Mouse (Mus musculus): ENCODE measurements around the gene Acad10.
A peak's percentile ranks its signal among the peaks of the same experiment; 100 is the strongest.

Gene Acad10

DNA sequence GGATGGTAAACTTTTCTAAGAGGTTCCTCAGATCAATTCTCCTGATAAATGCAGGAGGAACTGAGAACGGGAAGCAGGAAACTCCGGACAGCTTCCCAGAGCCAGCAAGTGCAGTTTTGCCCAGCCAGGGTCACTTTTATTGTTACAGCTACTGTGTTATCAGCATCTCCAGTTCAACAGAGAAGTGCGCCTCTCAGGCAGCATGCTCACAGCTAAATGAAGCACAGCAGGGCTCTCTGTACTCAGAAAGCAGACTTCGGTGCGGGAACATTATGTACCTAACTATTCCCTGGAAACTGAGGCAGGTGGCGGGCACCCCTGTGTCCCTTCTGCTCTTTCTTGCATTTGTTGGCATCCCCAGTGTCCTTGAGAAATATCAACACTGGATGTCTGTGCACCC lies 64.1 kb downstream of the Acad10 start:
- H3K4me1 ChIP-seq (replicated peaks; ENCODE audit: low read depth, low read length): peaks cover 77% of the 10 kb centered on the region
- no peak for TF ChIP-seq NANOG (IDR thresholded peaks at IDR 0.05; ENCODE audit: borderline replicate concordance, low read length)
- no peaks in the 10 kb centered on the region for H3K27me3 ChIP-seq (ENCODE audit: insufficient read depth, low read length)
- no peaks in the 10 kb centered on the region for H3K9me3 ChIP-seq (ENCODE audit: low read length)
- H3K36me3 ChIP-seq (ENCODE audit: insufficient read depth, low read length): peaks cover 9% of the 10 kb centered on the region
- H3K4me3 ChIP-seq (replicated peaks; ENCODE audit: low read length): no peak overlapping the region

DNA sequence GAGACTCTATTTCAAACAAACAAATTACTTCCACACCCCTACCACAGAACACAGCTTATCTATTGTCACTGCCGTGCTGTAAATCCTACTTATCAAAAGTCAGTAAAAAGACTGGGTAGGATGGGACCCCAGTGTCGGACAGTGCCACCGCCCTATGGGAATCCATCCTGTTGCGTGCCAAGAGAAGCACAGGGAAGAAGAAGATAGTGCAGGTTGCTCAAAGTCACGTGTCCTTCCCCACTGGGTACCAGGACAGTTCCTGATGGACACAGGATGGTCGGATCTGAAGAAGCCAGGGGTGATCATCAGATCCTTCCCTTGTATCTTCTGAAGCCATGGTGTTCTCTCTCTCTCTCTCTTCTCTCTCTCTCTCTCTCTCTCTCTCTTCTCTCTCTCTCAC lies 64.6 kb downstream of the Acad10 start:
- TF ChIP-seq NANOG (IDR thresholded peaks at IDR 0.05; ENCODE audit: borderline replicate concordance, low read length) (no peak), POU5F1 (IDR thresholded peaks at IDR 0.05; ENCODE audit: borderline replicate concordance, low read length) (no peak), CTCF (conservative IDR thresholded peaks at IDR 0.05; ENCODE audit: low read length) (no peak)
- Histone ChIP-seq H3K4me3 (replicated peaks; ENCODE audit: low read length) (no peak overlapping the region), H3K9me3 (ENCODE audit: low read length) (no peaks in the 10 kb centered on the region), H3K4me1 (replicated peaks; ENCODE audit: low read depth, low read length) (peaks cover 76% of the 10 kb centered on the region), H3K27me3 (ENCODE audit: insufficient read depth, low read length) (no peaks in the 10 kb centered on the region), H3K36me3 (ENCODE audit: insufficient read depth, low read length) (peaks cover 14% of the 10 kb centered on the region)

DNA sequence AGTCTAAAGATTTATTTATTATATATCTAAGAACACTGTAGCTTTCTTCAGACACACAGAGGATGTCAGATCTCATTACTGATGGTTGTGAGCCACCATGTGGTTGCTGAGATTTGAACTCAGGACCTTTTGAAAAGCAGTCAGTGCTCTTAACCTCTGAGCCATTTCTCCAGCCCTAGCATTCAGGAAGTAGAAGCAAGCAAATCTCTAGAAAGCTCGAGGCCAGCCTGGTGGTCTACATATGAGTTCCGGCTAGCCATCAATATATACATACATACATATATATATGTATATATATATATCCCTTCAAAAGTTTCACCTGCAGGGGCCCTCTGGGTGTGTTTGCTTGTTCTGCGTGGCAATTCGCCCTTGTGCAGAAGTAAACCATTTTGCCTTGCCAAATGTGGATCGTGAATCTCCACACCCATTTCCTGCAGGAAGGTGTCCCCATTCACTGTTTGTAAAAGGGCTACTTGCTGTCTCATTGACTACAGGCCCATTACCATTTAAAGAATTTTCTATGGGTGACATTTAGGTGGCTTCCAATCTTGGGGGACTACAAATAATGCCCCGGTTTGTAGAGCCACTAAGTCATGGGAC lies 65.5 kb downstream of the Acad10 start:
- Histone ChIP-seq H3K9me3 (ENCODE audit: low read length) (no peaks in the 10 kb centered on the region), H3K4me1 (replicated peaks; ENCODE audit: low read depth, low read length) (peaks cover 77% of the 10 kb centered on the region), H3K27me3 (ENCODE audit: insufficient read depth, low read length) (no peaks in the 10 kb centered on the region), H3K4me3 (replicated peaks; ENCODE audit: low read length) (no peak overlapping the region), H3K36me3 (ENCODE audit: insufficient read depth, low read length) (peaks cover 23% of the 10 kb centered on the region)
- TF ChIP-seq NANOG (IDR thresholded peaks at IDR 0.05; ENCODE audit: borderline replicate concordance, low read length) (no peak), POU5F1 (IDR thresholded peaks at IDR 0.05; ENCODE audit: borderline replicate concordance, low read length) (no peak), CTCF (conservative IDR thresholded peaks at IDR 0.05; ENCODE audit: low read length) (no peak)

DNA sequence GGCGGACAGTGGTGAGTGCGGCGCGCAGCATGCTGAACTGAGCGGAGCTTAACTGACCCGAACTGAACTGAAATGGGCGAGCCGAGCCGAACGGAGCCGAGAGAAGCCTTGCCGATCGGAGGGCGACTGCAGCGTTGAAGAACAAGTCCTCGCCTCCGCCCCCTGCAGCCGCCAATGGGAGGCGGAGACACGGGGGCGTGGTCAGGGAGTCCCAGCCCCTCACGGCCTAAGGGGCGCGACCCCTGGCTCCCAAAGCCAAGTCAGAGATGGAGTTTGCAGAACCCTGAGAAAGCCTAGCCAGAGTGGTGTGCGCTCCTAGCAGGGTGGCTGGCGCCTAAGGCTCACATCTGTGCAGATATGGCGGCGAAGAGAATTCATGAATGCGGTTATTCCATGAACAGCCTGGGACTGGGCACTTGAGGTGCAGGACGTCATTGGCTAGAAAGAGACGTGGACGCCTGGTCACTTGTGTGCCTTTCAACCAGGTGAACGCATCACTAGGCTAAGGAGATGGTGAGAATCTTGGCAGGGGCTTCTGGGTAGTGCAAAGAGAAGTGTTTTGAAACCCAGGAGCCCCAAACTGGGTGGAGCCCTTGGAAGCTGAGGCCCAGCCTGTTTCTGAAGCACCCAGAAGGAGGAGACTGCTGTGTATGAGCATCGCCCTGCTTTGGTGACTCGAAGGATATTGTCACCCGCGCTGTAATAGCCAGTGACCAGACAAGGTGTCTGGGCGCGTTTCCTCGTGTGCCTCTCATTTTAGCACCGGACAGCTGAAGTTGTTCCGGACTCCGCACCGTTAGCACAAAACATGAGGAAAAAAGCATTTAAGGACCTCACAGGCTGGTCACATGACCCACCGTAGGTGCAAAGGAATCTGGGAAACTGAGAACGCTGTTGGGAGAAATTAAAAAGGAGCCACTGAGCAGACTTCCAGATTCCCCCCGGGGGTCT lies 66.6 kb downstream of the Acad10 start, which contains the start of gene Aldh2:
Gene Aldh2 (minus strand): TSS at position 374 of the 951 bp plus-strand sequence.
- H3K27me3 ChIP-seq (ENCODE audit: insufficient read depth, low read length): no peaks in the 10 kb centered on the region
- TF ChIP-seq NANOG (IDR thresholded peaks at IDR 0.05; ENCODE audit: borderline replicate concordance, low read length): no peak
- peaks cover 31% of the 10 kb centered on the region for H3K36me3 ChIP-seq (ENCODE audit: insufficient read depth, low read length)

DNA sequence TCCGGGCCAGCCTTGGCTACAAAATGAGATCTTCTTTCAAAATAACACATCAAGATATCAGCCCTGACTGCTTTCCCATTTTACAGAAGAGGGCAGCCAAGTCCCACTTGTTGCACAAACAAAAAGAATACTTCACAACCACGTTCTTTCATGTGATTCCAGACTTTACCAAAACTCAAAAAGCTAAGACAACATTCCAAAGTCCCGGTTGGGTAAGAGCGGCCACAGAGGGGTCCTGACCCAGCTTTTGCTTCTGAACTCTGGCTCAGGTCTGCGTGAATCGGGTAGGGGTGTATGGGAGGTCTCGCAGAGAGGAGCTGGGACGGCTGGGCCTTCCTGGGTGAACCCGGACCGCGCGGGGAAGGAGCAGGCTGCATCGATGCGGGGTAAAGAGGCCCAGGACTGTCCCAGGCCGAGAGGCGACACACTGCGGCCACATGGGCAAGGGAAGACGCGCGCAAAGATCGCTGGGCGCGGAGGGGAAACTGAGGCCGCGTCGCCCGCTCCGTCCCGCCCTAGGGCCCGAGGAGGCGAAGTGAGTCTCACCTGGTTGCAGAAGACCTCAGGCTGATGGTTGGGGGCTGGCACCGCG lies 67.4 kb downstream of the Acad10 start:
- Histone ChIP-seq H3K9me3 (ENCODE audit: low read length) (no peaks in the 10 kb centered on the region), H3K4me1 (replicated peaks; ENCODE audit: low read depth, low read length) (peaks cover 75% of the 10 kb centered on the region), H3K4me3 (replicated peaks; ENCODE audit: low read length) (peak overlapping the region; percentile 89), H3K36me3 (ENCODE audit: insufficient read depth, low read length) (peaks cover 39% of the 10 kb centered on the region), H3K27me3 (ENCODE audit: insufficient read depth, low read length) (no peaks in the 10 kb centered on the region)
- no peak for TF ChIP-seq CTCF (conservative IDR thresholded peaks at IDR 0.05; ENCODE audit: low read length)
- no peak for TF ChIP-seq NANOG (IDR thresholded peaks at IDR 0.05; ENCODE audit: borderline replicate concordance, low read length)
- no peak for TF ChIP-seq POU5F1 (IDR thresholded peaks at IDR 0.05; ENCODE audit: borderline replicate concordance, low read length)

More for the DNA sequence above, 66.6 kb downstream of the Acad10 start, which contains the start of gene Aldh2:
- peak within 1 kb of the TSS; percentile 89 for H3K4me3 ChIP-seq (replicated peaks; ENCODE audit: low read length)
- H3K9me3 ChIP-seq (ENCODE audit: low read length): no peaks in the 10 kb centered on the region
- peaks cover 75% of the 10 kb centered on the region for H3K4me1 ChIP-seq (replicated peaks; ENCODE audit: low read depth, low read length)

DNA sequence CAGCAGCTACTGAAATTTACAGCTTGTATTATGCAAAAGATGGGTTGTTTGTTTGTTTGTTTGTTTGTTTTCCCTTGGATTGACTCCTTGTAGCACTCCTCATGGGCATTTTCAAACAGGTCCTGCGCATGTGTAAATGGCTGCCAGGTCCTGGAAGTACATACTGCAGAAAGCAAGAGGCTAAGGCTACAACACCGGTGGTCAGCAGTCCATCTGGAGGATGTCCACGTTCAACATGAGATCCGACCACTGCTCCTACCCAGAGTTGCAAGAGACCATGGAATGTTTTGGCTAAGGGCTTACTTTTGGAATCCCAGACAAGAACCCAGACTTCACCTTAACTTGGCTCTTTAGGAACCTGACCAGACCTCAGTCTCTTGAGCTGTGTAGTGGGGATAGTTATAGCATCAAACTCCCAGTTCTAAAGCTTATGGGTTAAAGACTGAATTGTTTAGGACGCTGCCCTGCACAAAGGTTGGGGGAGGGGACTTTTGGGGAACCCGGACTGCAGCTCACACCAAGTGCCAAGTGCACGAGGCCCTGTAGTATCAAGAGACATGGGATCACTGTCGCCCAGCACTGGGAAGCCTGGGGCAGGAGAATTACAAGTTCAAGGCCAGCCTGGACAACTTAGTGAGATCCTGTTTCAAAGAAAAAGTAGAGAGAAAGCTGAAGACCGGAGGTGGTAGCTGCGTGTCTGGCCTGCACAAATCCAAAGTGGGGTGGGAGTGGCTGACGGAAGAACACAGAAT lies 68.1 kb downstream of the Acad10 start:
- Histone ChIP-seq H3K36me3 (ENCODE audit: insufficient read depth, low read length) (peaks cover 40% of the 10 kb centered on the region), H3K4me3 (replicated peaks; ENCODE audit: low read length) (peak overlapping the region; percentile 89), H3K9me3 (ENCODE audit: low read length) (no peaks in the 10 kb centered on the region), H3K4me1 (replicated peaks; ENCODE audit: low read depth, low read length) (peaks cover 75% of the 10 kb centered on the region), H3K27me3 (ENCODE audit: insufficient read depth, low read length) (no peaks in the 10 kb centered on the region)
- TF ChIP-seq POU5F1 (IDR thresholded peaks at IDR 0.05; ENCODE audit: borderline replicate concordance, low read length): no peak
- TF ChIP-seq CTCF (conservative IDR thresholded peaks at IDR 0.05; ENCODE audit: low read length): no peak
- TF ChIP-seq NANOG (IDR thresholded peaks at IDR 0.05; ENCODE audit: borderline replicate concordance, low read length): no peak

DNA sequence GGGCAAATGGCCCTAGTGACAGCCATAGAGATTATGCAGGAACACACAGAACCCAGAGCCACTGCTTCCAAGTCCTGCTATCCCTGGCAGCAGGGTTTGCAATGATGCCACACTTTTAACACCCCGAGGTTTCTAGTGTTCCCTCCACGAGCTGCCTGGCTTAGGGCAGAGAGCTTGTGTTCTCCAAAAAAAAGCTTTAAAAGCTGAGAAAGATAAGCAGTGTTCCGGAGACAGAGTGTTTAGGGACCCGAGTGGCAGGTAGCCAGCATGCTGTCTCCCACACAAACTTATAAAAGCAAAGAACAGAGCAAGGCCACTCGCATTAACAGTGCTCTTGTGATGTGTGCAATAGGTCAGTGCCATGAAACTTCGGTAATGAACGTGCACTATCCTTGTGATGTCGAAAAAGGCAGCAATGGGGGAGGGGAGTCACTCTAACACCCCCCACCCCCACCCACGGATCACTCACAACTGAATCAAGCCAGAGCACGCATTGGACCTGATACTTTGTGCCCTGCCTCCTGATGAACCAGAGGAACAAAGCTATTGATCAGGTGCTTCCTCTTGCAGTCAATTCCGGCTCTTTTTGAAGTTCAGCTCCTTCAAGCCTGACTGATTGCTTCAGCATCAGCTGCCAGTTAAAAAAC lies 68.8 kb downstream of the Acad10 start:
- Histone ChIP-seq H3K36me3 (ENCODE audit: insufficient read depth, low read length) (peaks cover 40% of the 10 kb centered on the region), H3K4me1 (replicated peaks; ENCODE audit: low read depth, low read length) (peaks cover 81% of the 10 kb centered on the region), H3K4me3 (replicated peaks; ENCODE audit: low read length) (peak overlapping the region; percentile 89), H3K9me3 (ENCODE audit: low read length) (no peaks in the 10 kb centered on the region), H3K27me3 (ENCODE audit: insufficient read depth, low read length) (no peaks in the 10 kb centered on the region)
- TF ChIP-seq NANOG (IDR thresholded peaks at IDR 0.05; ENCODE audit: borderline replicate concordance, low read length): no peak

DNA sequence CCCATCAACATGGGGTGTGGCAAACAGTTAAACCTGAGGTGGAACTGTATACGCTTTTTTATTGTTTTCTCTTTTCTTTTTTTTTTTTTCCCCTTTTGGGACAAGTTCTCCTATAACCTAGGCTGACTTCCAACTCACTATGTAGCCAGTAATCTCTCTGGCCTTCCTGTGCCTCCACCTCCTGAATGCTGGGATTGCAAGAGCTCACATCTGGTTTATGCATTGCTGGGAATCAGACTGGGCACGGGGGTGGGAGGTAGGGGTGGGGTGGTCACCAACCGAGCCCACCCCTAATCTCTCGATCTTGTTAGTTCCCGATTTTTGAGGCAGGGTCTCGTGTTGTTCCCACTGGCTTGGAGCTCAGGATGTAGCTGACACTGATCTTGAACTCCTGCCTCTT lies 70.4 kb downstream of the Acad10 start:
- no peaks in the 10 kb centered on the region for H3K9me3 ChIP-seq (ENCODE audit: low read length)
- H3K36me3 ChIP-seq (ENCODE audit: insufficient read depth, low read length): peaks cover 40% of the 10 kb centered on the region
- no peak overlapping the region for H3K4me3 ChIP-seq (replicated peaks; ENCODE audit: low read length)
- peaks cover 89% of the 10 kb centered on the region for H3K4me1 ChIP-seq (replicated peaks; ENCODE audit: low read depth, low read length)
- no peaks in the 10 kb centered on the region for H3K27me3 ChIP-seq (ENCODE audit: insufficient read depth, low read length)
- TF ChIP-seq NANOG (IDR thresholded peaks at IDR 0.05; ENCODE audit: borderline replicate concordance, low read length) (no peak), POU5F1 (IDR thresholded peaks at IDR 0.05; ENCODE audit: borderline replicate concordance, low read length) (no peak), CTCF (conservative IDR thresholded peaks at IDR 0.05; ENCODE audit: low read length) (no peak)

Data from E14TG2a.4 (cell line).